In genomic region chr1:135105951-135106350, GRCm38 (mm10) we compare ENCODE assay signal across 9 mouse cellular contexts. TPM values are rescaled to one million over a fixed set of nuclear protein-coding genes. Genes with fewer than 3 reads are reported as not detected.
DNase-seq lines count a peak whose midpoint lies in the region; TF ChIP-seq lines count a peak whose summit lies in the region.
"Had no signal": no experiment of that assay in that cellular context is flagged by ENCODE, and none has a peak within 500 bp of the region (broad histone marks: within the 10 kb centered on the region; RNA-seq: fewer than 3 reads in every experiment).

No protein-coding gene starts in this region.

- 2% methylated on average over 8 of the region's 8 CpGs for WGBS in lung, adult 2 months

- TF ChIP-seq POLR2A in lung, adult 2 months (IDR thresholded peaks at IDR 0.05; ENCODE audit: borderline replicate concordance, extremely low read depth, low read depth, low read length), result no peak

- no peaks in the 10 kb centered on the region; the same call in 1 of the 2 replicates for H3K4me1 ChIP-seq in lung, adult 2 months (ENCODE audit: control insufficient read depth, insufficient read depth, low read length)

- peak; percentile 54 for DNase-seq in right cerebral cortex, adult 18-20 months
- DNase-seq in right cerebral cortex, postnatal 36 days (ENCODE audit: low spot score in 2 of 2), result no peak
- DNase-seq in c-Kit-positive CD71-positive TER-119-negative erythroid progenitor cells, embryonic 14.5 days (ENCODE audit: low read depth), result peak; percentile 40
- peak; percentile 63 to 71 for DNase-seq in gastrocnemius, postnatal 4 days (ENCODE audit: low spot score in 2 of 2)
- DNase-seq in kidney, adult 11 months, result peak; percentile 25
- peak; percentile 64 for DNase-seq in lung, adult 2 months
- peak; percentile 68 for DNase-seq in ovary, postnatal 14 days (ENCODE audit: low spot score)
- peak; percentile 75 to 76 for DNase-seq in thymus, postnatal 36 days

- peak; percentile 71 for TF ChIP-seq CTCF in lung, adult 2 months (IDR thresholded peaks at IDR 0.05; ENCODE audit: insufficient read depth, low read length)

- no peak overlapping the region for H3K4me3 ChIP-seq in lung, adult 2 months (replicated peaks; ENCODE audit: extremely low read depth, low read depth, low read length)

RNA-seq across cellular contexts. Expression of gene Lgr6, which starts 0.9 kb away (rescaled TPM):
- total RNA-seq in gastrocnemius, postnatal 4 days (2021), result 1 to 10 TPM; 1.2 to 1.3 TPM
- 4.1 and 4.7 TPM in 2 replicates for polyA plus RNA-seq in lung, adult 2 months (2012; rRNA removed)

RNA-seq across cellular contexts. Expression of gene Ptpn7, which starts 26.5 kb away (rescaled TPM):
- total RNA-seq in gastrocnemius, postnatal 4 days (2021), result 1 to 10 TPM; 1.1 to 1.4 TPM
- 6.9 and 7.3 TPM in 2 replicates for polyA plus RNA-seq in lung, adult 2 months (2012; rRNA removed)
- total RNA-seq: layer of hippocampus, adult 18-20 months had no signal

RNA-seq across cellular contexts. Expression of gene Arl8a, which starts 40.7 kb away (rescaled TPM):
- total RNA-seq in gastrocnemius, postnatal 4 days (2021), result 10 to 100 TPM; 49.9 to 50.9 TPM
- 66.5 and 84.7 TPM in 2 replicates for polyA plus RNA-seq in lung, adult 2 months (2012; rRNA removed)

Comparison
In these comparisons a context has a peak if more than half of its experiments do, and no peak if none do; other contexts are left out.
1. DNase-seq: peak in right cerebral cortex, adult 18-20 months (single experiment), c-Kit-positive CD71-positive TER-119-negative erythroid progenitor cells, embryonic 14.5 days (single experiment), gastrocnemius, postnatal 4 days (2 of 2), kidney, adult 11 months (single experiment), lung, adult 2 months (single experiment), ovary, postnatal 14 days (single experiment) and thymus, postnatal 36 days (2 of 2); none in right cerebral cortex, postnatal 36 days (0 of 2).